Mouse (Mus musculus) CH12.LX (cell line): Measurements from ENCODE around the gene Hpse. TPM values are rescaled to one million over a fixed set of nuclear protein-coding genes. Genes with fewer than 3 reads are reported as not detected.

ENCODE experiments used
- DNase-seq: peaks from one replicate; pipeline ENCODE4 v3.0.0-alpha.2; 2013; ENCODE audit errors: extremely low read depth
- H3K27ac ChIP-seq: 2 replicates; pipeline ENCODE4 v1.5.1; 2012; ENCODE audit warnings: low read depth, mild to moderate bottlenecking, control low read depth, moderate library complexity; ENCODE audit not compliant: insufficient read depth
- H3K27me3 ChIP-seq: replicated peaks from 2 replicates; pipeline ENCODE3; 2012; ENCODE audit warnings: inconsistent platforms
- H3K36me3 ChIP-seq, 2 experiments: replicated peaks in 1 of 2; 2 replicates each; pipeline versions ENCODE3 to v1.6.1; 2012; ENCODE audit warnings: inconsistent platforms in 1 of 2, low read length in 1 of 2, mild to moderate bottlenecking in 1 of 2, mixed read lengths in 1 of 2, moderate library complexity in 1 of 2; ENCODE audit not compliant: control insufficient read depth in 1 of 2, insufficient read depth in 1 of 2
- H3K4me1 ChIP-seq, 2 experiments: 2 replicates each; pipeline ENCODE4 v1.6.1; 2012; ENCODE audit warnings: inconsistent platforms in 1 of 2, moderate library complexity in 1 of 2; ENCODE audit not compliant: insufficient read depth in 2 of 2, control insufficient read depth in 1 of 2
- H3K4me2 ChIP-seq: 2 replicates; pipeline ENCODE4 v1.6.1; 2012; ENCODE audit warnings: low read depth, mild to moderate bottlenecking, control low read depth; ENCODE audit not compliant: poor library complexity, insufficient read depth, severe bottlenecking
- H3K4me3 ChIP-seq, 3 experiments: fragments of 150-350 bp in 1 of 3; sonication (generic) in 1 of 3; replicated peaks in 1 of 3; 2 replicates each; pipeline versions ENCODE3 to v1.5.1; 2011 to 2012; ENCODE audit warnings: low read depth in 2 of 3, low read length in 2 of 3, mild to moderate bottlenecking in 2 of 3, moderate library complexity in 2 of 3, control low read depth in 1 of 3, improper control_type of control experiment in 1 of 3, inconsistent platforms in 1 of 3, mixed read lengths in 1 of 3; ENCODE audit not compliant: poor library complexity in 1 of 3
- H3K79me2 ChIP-seq: replicated peaks from 2 replicates; pipeline ENCODE4 v1.6.1; 2012; ENCODE audit warnings: mild to moderate bottlenecking, moderate library complexity; ENCODE audit not compliant: control insufficient read depth, poor library complexity, insufficient read depth, severe bottlenecking; ENCODE audit errors: extremely low read depth
- H3K9ac ChIP-seq: 2 replicates; pipeline ENCODE4 v1.6.1; 2012; ENCODE audit warnings: low read depth, mild to moderate bottlenecking, control low read depth, moderate library complexity; ENCODE audit not compliant: insufficient read depth
- H3K9me3 ChIP-seq: replicated peaks from 2 replicates; pipeline ENCODE3; 2012; ENCODE audit warnings: low read length, inconsistent platforms, mixed read lengths
- BHLHE40 ChIP-seq: IDR thresholded peaks from 2 replicates; pipeline ENCODE4 v1.6.1; 2011; ENCODE audit warnings: mild to moderate bottlenecking, low read depth, low read length, improper control_type of control experiment
- CHD1 ChIP-seq: IDR thresholded peaks from 2 replicates; pipeline ENCODE4 v1.6.1; 2012; ENCODE audit warnings: low read depth, low read length, improper control_type of control experiment, inconsistent platforms
- ELF1 ChIP-seq: IDR thresholded peaks from 2 replicates; pipeline ENCODE4 v1.6.1; 2014; ENCODE audit warnings: low read depth, mild to moderate bottlenecking, inconsistent platforms, low read length, improper control_type of control experiment
- ETS1 ChIP-seq: conservative IDR thresholded peaks from 2 replicates; pipeline ENCODE4 v1.6.1; 2012; ENCODE audit warnings: low read depth, mild to moderate bottlenecking, inconsistent platforms, low read length, improper control_type of control experiment, moderate library complexity
- HCFC1 ChIP-seq: IDR thresholded peaks from 2 replicates; pipeline ENCODE4 v1.6.1; 2012; ENCODE audit warnings: low read depth, mild to moderate bottlenecking, inconsistent platforms, low read length, improper control_type of control experiment
- IRF4 ChIP-seq: IDR thresholded peaks from 2 replicates; pipeline ENCODE4 v1.6.1; 2014; ENCODE audit warnings: low read depth, mild to moderate bottlenecking, inconsistent platforms, low read length, improper control_type of control experiment
- JUN ChIP-seq: IDR thresholded peaks from 2 replicates; pipeline ENCODE4 v1.6.1; 2011; ENCODE audit warnings: low read depth, mild to moderate bottlenecking, low read length, improper control_type of control experiment, moderate library complexity; ENCODE audit not compliant: insufficient read depth
- JUND ChIP-seq: conservative IDR thresholded peaks from 2 replicates; pipeline ENCODE4 v1.6.1; 2011; ENCODE audit warnings: low read depth, low read length, improper control_type of control experiment
- KAT2A ChIP-seq: IDR thresholded peaks from 2 replicates; pipeline ENCODE4 v1.6.1; 2012; ENCODE audit warnings: low read length, improper control_type of control experiment, inconsistent platforms; ENCODE audit not compliant: insufficient replicate concordance
- MAFK ChIP-seq: IDR thresholded peaks from 2 replicates; pipeline ENCODE4 v1.6.1; 2011; ENCODE audit warnings: low read length, improper control_type of control experiment; ENCODE audit not compliant: insufficient replicate concordance
- MAX ChIP-seq: IDR thresholded peaks from 2 replicates; pipeline ENCODE4 v1.6.1; 2011; ENCODE audit warnings: low read length, improper control_type of control experiment
- MAZ ChIP-seq: IDR thresholded peaks from 2 replicates; pipeline ENCODE4 v1.6.1; 2012; ENCODE audit warnings: low read depth, mild to moderate bottlenecking, inconsistent platforms, low read length, improper control_type of control experiment, moderate library complexity
- MXI1 ChIP-seq: IDR thresholded peaks from 2 replicates; pipeline ENCODE4 v1.6.1; 2011; ENCODE audit warnings: mild to moderate bottlenecking, low read depth, low read length, improper control_type of control experiment
- PAX5 ChIP-seq: IDR thresholded peaks from 2 replicates; pipeline ENCODE4 v1.6.1; 2012; ENCODE audit warnings: low read length, inconsistent platforms, mixed read lengths
- POLR2AphosphoS2 ChIP-seq: IDR thresholded peaks from 2 replicates; pipeline ENCODE4 v1.6.1; 2011; ENCODE audit warnings: low read depth, low read length, improper control_type of control experiment
- RAD21 ChIP-seq: IDR thresholded peaks from 2 replicates; pipeline ENCODE4 v1.6.1; 2011; ENCODE audit warnings: low read depth, mild to moderate bottlenecking, low read length, improper control_type of control experiment, moderate library complexity
- RCOR1 ChIP-seq: conservative IDR thresholded peaks from 2 replicates; pipeline ENCODE4 v1.6.1; 2012; ENCODE audit warnings: low read depth, mild to moderate bottlenecking, inconsistent platforms, low read length, improper control_type of control experiment
- SIN3A ChIP-seq: IDR thresholded peaks from 2 replicates; pipeline ENCODE4 v1.6.1; 2012; ENCODE audit warnings: low read length, improper control_type of control experiment, inconsistent platforms
- SMC3 ChIP-seq: IDR thresholded peaks from 2 replicates; pipeline ENCODE4 v1.6.1; 2011; ENCODE audit warnings: low read depth, low read length, improper control_type of control experiment
- TBP ChIP-seq: conservative IDR thresholded peaks from 2 replicates; pipeline ENCODE4 v1.6.1; 2011; ENCODE audit warnings: low read depth, low read length, improper control_type of control experiment
- UBTF ChIP-seq: IDR thresholded peaks from 2 replicates; pipeline ENCODE4 v1.6.1; 2012; ENCODE audit warnings: low read depth, mild to moderate bottlenecking, inconsistent platforms, low read length, improper control_type of control experiment, moderate library complexity
- USF2 ChIP-seq: conservative IDR thresholded peaks from 2 replicates; pipeline ENCODE4 v1.6.1; 2011; ENCODE audit warnings: low read depth, low read length, improper control_type of control experiment
- ZMIZ1 ChIP-seq: IDR thresholded peaks from 2 replicates; pipeline ENCODE4 v1.6.1; 2012; ENCODE audit warnings: low read depth, mild to moderate bottlenecking, inconsistent platforms, low read length, improper control_type of control experiment
- dilution Hi-C: fragments of 300-500 bp; cut with MboI; formaldehyde crosslinking; loops from 2 replicates; pipeline ENCODE4 v1.14.3; 2020; ENCODE audit warnings: low sequenced_read_pairs; ENCODE audit not compliant: extremely low pct_unique_long_range_greater_than_20kb, extremely low pct_ligation_motif_present
- in situ Hi-C: fragments of 300-500 bp; cut with MboI; formaldehyde crosslinking; loops from 3 replicates; pipeline ENCODE4 v1.14.3; 2019; ENCODE audit warnings: low sequenced_read_pairs, low pct_ligation_motif_present, low pct_unique_long_range_greater_than_20kb, mixed read lengths
- polyA plus RNA-seq: library from polyadenylated mRNA; unstranded; fragments of >175 nt; gene quantifications from 2 replicates; pipeline ENCODE4 v1.2.1, GENCODE M21; 2012; ENCODE audit warnings: low read depth; ENCODE audit not compliant: insufficient read length
- total RNA-seq, 2 experiments: library from RNA; depleted of rRNA; stranded (reverse); fragments of 300-350 nt in 1 of 2; fragments of >200 nt in 1 of 2; gene quantifications; 2 replicates each; pipeline ENCODE4 v1.2.3; 2012 to 2014

Gene Hpse
- total and polyA plus RNA-seq, 3 experiments = 3.3 to 9.5 (median 3.8) TPM

DNA sequence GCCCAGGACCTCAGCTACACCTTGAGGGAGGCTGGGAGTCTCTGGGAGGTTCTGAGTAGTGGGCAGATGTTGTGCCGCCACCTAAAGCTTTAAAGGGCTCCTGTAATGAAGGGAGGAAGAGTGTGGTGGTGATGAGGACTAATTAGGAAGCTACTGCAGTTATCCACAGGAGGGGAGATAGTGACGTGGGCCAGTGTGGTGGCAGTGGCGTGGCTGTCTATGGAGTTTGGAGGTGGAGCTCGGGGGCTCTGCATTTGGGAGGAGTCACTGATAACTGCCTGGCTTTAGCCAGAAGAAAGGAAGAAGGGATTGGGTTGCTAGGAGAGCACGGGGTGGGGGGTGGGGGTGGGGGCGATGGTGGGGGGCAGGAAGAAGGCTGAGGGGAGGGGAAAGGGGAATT, 71.0 kb downstream of the Hpse start:
- H3K4me1 ChIP-seq = peaks cover 9 to 56% of the 10 kb centered on the region in 2 experiments

DNA sequence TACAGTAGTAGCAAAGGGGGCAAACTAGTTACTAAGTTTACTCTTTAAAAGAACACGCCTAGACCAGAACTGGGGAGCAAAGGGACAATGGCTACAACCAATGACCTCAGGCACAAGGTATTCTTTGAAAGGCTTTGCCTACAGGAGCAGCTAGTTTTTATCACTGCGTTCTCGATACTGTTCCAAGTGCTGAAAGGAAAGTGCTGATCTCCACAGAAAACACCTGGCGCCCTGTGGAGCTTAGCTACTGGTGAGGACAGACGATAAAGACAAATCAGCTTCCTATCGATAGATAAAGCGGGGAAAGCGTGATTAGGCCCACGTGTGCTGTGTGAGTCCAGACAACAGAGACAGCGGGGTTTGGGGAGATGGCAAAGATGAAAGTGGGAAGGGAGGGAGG, 71.5 kb downstream of the Hpse start:
- no peak for DNase-seq
- dilution Hi-C loops = no loop called here

More for the DNA sequence above, 71.0 kb downstream of the Hpse start:
- H3K9me3 ChIP-seq = peaks cover 2% of the 10 kb centered on the region
- no peak overlapping the region for H3K4me3 ChIP-seq
- no peak for DNase-seq
- H3K27me3 ChIP-seq = no peaks in the 10 kb centered on the region
- H3K79me2 ChIP-seq = no peaks in the 10 kb centered on the region
- in situ Hi-C loops = no loop called here
- TF ChIP-seq POLR2AphosphoS2 (no peak), IRF4 (no peak), SMC3 (no peak), JUN (no peak), CHD1 (no peak), MAX (no peak), ETS1 (no peak)
- TF ChIP-seq, all 38 proteins: peak for 0
- dilution Hi-C loops = no loop called here
- Histone ChIP-seq H3K36me3 (peaks cover 0 to 4% of the 10 kb centered on the region in 2 experiments), H3K9ac (no peak overlapping the region), H3K27ac (no peak overlapping the region), H3K4me2 (no peak overlapping the region)

DNA sequence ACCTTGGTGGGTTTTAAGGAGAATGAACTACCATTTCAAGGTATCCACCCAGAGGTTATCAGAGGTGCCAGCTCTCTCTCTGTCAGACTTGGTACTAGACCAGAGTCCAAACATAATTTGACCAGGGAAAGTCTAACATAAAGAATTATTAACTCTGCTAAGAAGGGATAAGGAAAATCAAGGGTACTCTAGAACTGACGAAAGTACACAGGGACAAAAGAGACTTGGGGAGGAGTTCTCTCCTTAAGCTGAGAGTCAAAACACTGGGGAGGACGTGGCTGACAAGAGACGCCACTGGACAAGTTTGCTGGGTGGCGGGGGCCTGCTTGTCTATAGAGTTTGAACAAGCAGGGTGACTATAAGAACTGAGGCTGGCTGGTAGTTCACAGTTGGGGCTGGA, 73.0 kb downstream of the Hpse start:
- in situ Hi-C loops = no loop called here
- no peak for DNase-seq
- dilution Hi-C loops = no loop called here
- Histone ChIP-seq H3K27me3 (no peaks in the 10 kb centered on the region), H3K4me3 (no peak overlapping the region), H3K9me3 (peaks cover 2% of the 10 kb centered on the region), H3K36me3 (no peaks in the 10 kb centered on the region), H3K4me1 (peaks cover 13 to 60% of the 10 kb centered on the region in 2 experiments), H3K27ac (no peak overlapping the region), H3K4me2 (no peak overlapping the region), H3K79me2 (no peaks in the 10 kb centered on the region), H3K9ac (no peak overlapping the region)
- TF ChIP-seq SIN3A (no peak), HCFC1 (no peak), KAT2A (no peak), ZMIZ1 (no peak), JUN (no peak), MAZ (no peak), UBTF (no peak), JUND (no peak), IRF4 (no peak), ELF1 (no peak), RCOR1 (no peak), TBP (no peak), PAX5 (no peak)

More for the DNA sequence above, 71.5 kb downstream of the Hpse start:
- Histone ChIP-seq H3K79me2 (no peaks in the 10 kb centered on the region), H3K9ac (no peak overlapping the region), H3K4me2 (no peak overlapping the region), H3K27me3 (no peaks in the 10 kb centered on the region), H3K9me3 (peaks cover 2% of the 10 kb centered on the region), H3K4me1 (peaks cover 13 to 56% of the 10 kb centered on the region in 2 experiments), H3K36me3 (no peaks in the 10 kb centered on the region), H3K4me3 (no peak overlapping the region), H3K27ac (no peak overlapping the region)
- TF ChIP-seq MXI1 (no peak), HCFC1 (no peak), MAZ (no peak), USF2 (no peak), BHLHE40 (no peak), RAD21 (no peak), POLR2AphosphoS2 (no peak), TBP (no peak), CHD1 (no peak), MAFK (no peak)
- in situ Hi-C loops = no loop called here
